In the genomic region with DNA sequence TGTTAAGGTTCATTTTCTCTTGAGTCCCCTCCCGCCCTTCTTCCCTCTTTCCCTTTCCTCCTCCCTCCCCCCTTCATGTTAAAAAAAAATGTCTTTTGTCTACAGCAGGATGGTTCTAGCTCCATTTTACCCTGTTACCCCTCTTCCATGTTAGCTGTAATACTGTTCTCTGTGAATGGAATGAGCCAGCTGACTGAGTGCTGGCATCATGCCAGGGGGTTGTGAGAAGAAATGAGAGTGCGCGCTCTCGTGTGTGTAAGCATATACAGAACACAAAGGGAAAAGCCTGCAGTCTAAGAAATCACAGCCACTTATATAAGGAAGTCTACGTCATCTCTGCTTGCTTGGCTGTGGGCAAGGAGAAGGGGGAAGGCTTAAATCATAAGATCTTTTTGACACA, we compare ENCODE assay signal across 8 mouse cellular contexts. TPM values are rescaled to one million over a fixed set of nuclear protein-coding genes. Genes with fewer than 3 reads are reported as not detected.
DNase-seq lines count a peak whose midpoint lies in the region; ATAC-seq and TF ChIP-seq lines count a peak whose summit lies in the region.

No protein-coding gene starts in this region.

- no peak overlapping the region for H3K4me3 ChIP-seq in MEL (ENCODE audit: control insufficient read depth in 1 of 2, insufficient read depth in 1 of 2, low read depth in 2 of 2, low read length in 2 of 2)
- no peak overlapping the region for H3K4me3 ChIP-seq in layer of hippocampus, adult 2 months
- H3K4me3 ChIP-seq in lung, embryonic 15.5 days: no peak overlapping the region

- peak overlapping the region; percentile 37 for H3K4me2 ChIP-seq in lung, embryonic 15.5 days

- 4% methylated on average over 5 of the region's 5 CpGs for WGBS in lung, embryonic 15.5 days

- TF ChIP-seq CTCF in MEL (IDR thresholded peaks at IDR 0.05 in 2 of 3, conservative IDR thresholded peaks at IDR 0.05 in 1 of 3; ENCODE audit: control insufficient read depth in 1 of 3, insufficient read depth in 1 of 3, low read depth in 2 of 3, low read length in 3 of 3, poor library complexity in 1 of 3, severe bottlenecking in 1 of 3): no peak
- TF ChIP-seq CTCF in layer of hippocampus, adult 2 months (conservative IDR thresholded peaks at IDR 0.05): no peak

- H3K9me3 ChIP-seq in MEL (replicated peaks; ENCODE audit: insufficient read depth, low read length): no peaks in the 10 kb centered on the region
- no peaks in the 10 kb centered on the region for H3K9me3 ChIP-seq in lung, embryonic 15.5 days

- no peak for TF ChIP-seq EP300 in MEL (IDR thresholded peaks at IDR 0.05; ENCODE audit: low read depth in 1 of 2, low read length in 2 of 2)

- ATAC-seq in frontal cortex, adult (ENCODE audit: low TSS enrichment): peak; percentile 83
- peak; percentile 93 for ATAC-seq in lung, embryonic 15.5 days (ENCODE audit: borderline replicate concordance, extremely low read depth, low FRiP score, low TSS enrichment)

- peak; percentile 63 for DNase-seq in MEL (ENCODE audit: low read depth, low spot score)
- peak; percentile 9 for DNase-seq in c-Kit-positive CD71-negative TER-119-negative erythroid progenitor cells, embryonic 14.5 days (ENCODE audit: low read depth)
- DNase-seq in heart, postnatal 4 days: peak; percentile 84
- DNase-seq in layer of hippocampus, adult 2 months (ENCODE audit: low spot score in 2 of 2): peak; percentile 63 to 67
- peak; percentile 95 for DNase-seq in retina, postnatal 1 day
- peak; percentile 57 for DNase-seq in urinary bladder, postnatal 25 days (ENCODE audit: low spot score)

- no peak overlapping the region for H3K9ac ChIP-seq in MEL (ENCODE audit: control insufficient read depth, low read depth, low read length, poor library complexity, severe bottlenecking)
- no peak overlapping the region for H3K9ac ChIP-seq in lung, embryonic 15.5 days

- no peak overlapping the region for H3K27ac ChIP-seq in MEL (ENCODE audit: control insufficient read depth, low read depth, low read length)
- H3K27ac ChIP-seq in layer of hippocampus, adult 2 months: peak overlapping the region; percentile 43; the same call in 1 of the 2 replicates
- peak overlapping the region; percentile 70 for H3K27ac ChIP-seq in lung, embryonic 15.5 days

- TF ChIP-seq RAD21 in MEL (IDR thresholded peaks at IDR 0.05; ENCODE audit: low read depth, low read length): no peak

- H3K27me3 ChIP-seq in MEL (ENCODE audit: control insufficient read depth in 1 of 2, insufficient read depth in 2 of 2, low read length in 2 of 2): no peaks in the 10 kb centered on the region
- H3K27me3 ChIP-seq in lung, embryonic 15.5 days: no peaks in the 10 kb centered on the region

- TF ChIP-seq POLR2A in MEL (IDR thresholded peaks at IDR 0.05; ENCODE audit: control insufficient read depth in 1 of 2, insufficient read depth in 1 of 2, low read depth in 1 of 2, low read length in 2 of 2, poor library complexity in 1 of 2): no peak

- peaks cover 0 to 29% of the 10 kb centered on the region in 2 experiments; a peak in 2 of 4 replicates for H3K4me1 ChIP-seq in MEL (ENCODE audit: control insufficient read depth in 1 of 2, insufficient read depth in 2 of 2, low read length in 2 of 2)
- H3K4me1 ChIP-seq in lung, embryonic 15.5 days: peaks cover 32% of the 10 kb centered on the region

- peaks cover 0 to 27% of the 10 kb centered on the region in 2 experiments; a peak in 3 of 4 replicates for H3K36me3 ChIP-seq in MEL (ENCODE audit: control insufficient read depth in 1 of 2, insufficient read depth in 2 of 2, low read length in 2 of 2)
- no peaks in the 10 kb centered on the region for H3K36me3 ChIP-seq in lung, embryonic 15.5 days

- H3K79me2 ChIP-seq in MEL (ENCODE audit: control insufficient read depth, insufficient read depth, low read length, poor library complexity): peaks cover 54% of the 10 kb centered on the region

TF ChIP-seq in MEL, 35 proteins besides CTCF, POLR2A, EP300 and RAD21:
- TF ChIP-seq GABPA (IDR thresholded peaks at IDR 0.05; ENCODE audit: low read depth, low read length): no peak
- peak; percentile 55; the same call in 1 of the 2 replicates for TF ChIP-seq ETS1 (IDR thresholded peaks at IDR 0.05; ENCODE audit: low read depth, low read length)
- peak; percentile 69 for TF ChIP-seq ZNF384 (IDR thresholded peaks at IDR 0.05; ENCODE audit: low read depth, low read length)
- TF ChIP-seq USF2 (IDR thresholded peaks at IDR 0.05; ENCODE audit: borderline replicate concordance in 1 of 2, insufficient read depth in 1 of 2, low read depth in 1 of 2, low read length in 2 of 2): no peak

RNA-seq across cellular contexts. Expression of gene Gatad2b, which starts 30.1 kb away (rescaled TPM):
- total RNA-seq in MEL (2012; rRNA removed): 9.1 and 12.3 TPM in 2 replicates
- 10 to 100 TPM in 1 of 2 experiments, not detected in 1; 37.6 TPM for polyA plus RNA-seq in MEL (2012; ENCODE audit: insufficient read depth in 1 of 2, insufficient read length in 2 of 2, low read depth in 1 of 2, low replicate concordance in 2 of 2, missing spikeins in 1 of 2)
- 10 to 100 TPM; 59.5 to 62.0 TPM for total RNA-seq in heart, postnatal 4 days (2021)
- total RNA-seq in layer of hippocampus, adult 2 months (2021): 100 to 1,000 TPM; 107 to 108 TPM
- polyA plus RNA-seq in lung, embryonic 15.5 days (2015; fragmentation: Nextera tagmentation; extraction: Ambion mirVana): 10.6 and 11.7 TPM in 2 replicates

RNA-seq across cellular contexts. Expression of gene Dennd4b, which starts 58.1 kb away (rescaled TPM):
- total RNA-seq in MEL (2012; rRNA removed): 10.3 and 11.6 TPM in 2 replicates
- polyA plus RNA-seq in MEL (2012; ENCODE audit: insufficient read depth in 1 of 2, insufficient read length in 2 of 2, low read depth in 1 of 2, low replicate concordance in 2 of 2, missing spikeins in 1 of 2): 10 to 100 TPM in 1 of 2 experiments, not detected in 1; 27.1 TPM
- total RNA-seq in heart, postnatal 4 days (2021): 10 to 100 TPM; 22.2 to 22.3 TPM
- total RNA-seq in layer of hippocampus, adult 2 months (2021): 10 to 100 TPM; 33.7 to 35.6 TPM
- 3.4 and 4.8 TPM in 2 replicates for polyA plus RNA-seq in lung, embryonic 15.5 days (2015; fragmentation: Nextera tagmentation; extraction: Ambion mirVana)

Comparison
In these comparisons a context has a peak if more than half of its experiments do, and no peak if none do; other contexts are left out.
1. DNase-seq: peak in every context shown above with its lines; median percentile 95 in retina, postnatal 1 day; 84 in heart, postnatal 4 days; 65 in layer of hippocampus, adult 2 months; 63 in MEL; 57 in urinary bladder, postnatal 25 days; 9 in c-Kit-positive CD71-negative TER-119-negative erythroid progenitor cells, embryonic 14.5 days.